Mouse (Mus musculus): ENCODE measurements around the gene Hs3st3b1.

Gene Hs3st3b1

GRCm38 (mm10) chr11:63880296-63880695 is 41.8 kb downstream of the Hs3st3b1 start:
- DNase-seq (ENCODE audit: low spot score): no peak

DNA sequence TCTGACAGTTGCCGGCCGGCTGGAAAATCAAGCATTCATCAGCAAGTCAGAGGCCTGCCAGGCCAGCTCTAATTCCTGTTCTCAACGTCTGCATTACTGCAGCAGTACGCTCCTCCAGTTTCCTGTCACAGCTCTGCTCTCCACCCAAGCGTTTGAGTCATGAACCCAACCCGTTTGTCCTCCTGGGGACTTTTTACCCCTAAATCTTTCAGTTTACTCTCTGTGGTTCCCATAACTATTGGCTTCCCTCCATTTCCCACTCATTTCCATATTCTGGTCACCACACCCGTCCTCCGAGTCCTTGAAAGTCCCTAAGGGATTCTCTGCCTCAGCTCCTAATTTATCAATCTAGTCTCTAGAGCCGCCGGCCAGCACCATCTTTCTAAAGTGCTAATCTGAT is 42.8 kb downstream of the Hs3st3b1 start:
- no peak for DNase-seq (ENCODE audit: low spot score)

GRCm38 (mm10) chr11:63878616-63879015 is 43.5 kb downstream of the Hs3st3b1 start:
- DNase-seq (ENCODE audit: low spot score): no peak

DNA sequence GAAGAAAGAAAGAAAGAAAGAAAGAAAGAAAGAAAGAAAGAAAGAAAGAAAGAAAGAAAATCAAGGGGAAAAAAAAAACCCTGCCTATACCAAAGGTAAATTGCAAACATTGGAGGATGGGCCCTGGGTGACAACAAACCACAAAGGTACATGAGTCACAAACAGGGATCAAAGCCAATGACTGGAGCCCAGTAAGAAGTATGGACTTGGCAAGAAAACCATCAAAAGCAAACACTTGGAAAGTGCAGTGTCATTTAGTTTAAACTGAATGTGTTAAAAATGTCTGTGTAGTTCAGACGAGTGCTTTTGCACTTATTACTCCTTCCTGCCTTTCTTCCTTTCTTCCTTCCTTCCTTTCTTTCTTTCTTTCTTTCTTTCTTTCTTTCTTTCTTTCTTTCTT is 59.3 kb downstream of the Hs3st3b1 start:
- DNase-seq (ENCODE audit: low spot score): no peak

DNA sequence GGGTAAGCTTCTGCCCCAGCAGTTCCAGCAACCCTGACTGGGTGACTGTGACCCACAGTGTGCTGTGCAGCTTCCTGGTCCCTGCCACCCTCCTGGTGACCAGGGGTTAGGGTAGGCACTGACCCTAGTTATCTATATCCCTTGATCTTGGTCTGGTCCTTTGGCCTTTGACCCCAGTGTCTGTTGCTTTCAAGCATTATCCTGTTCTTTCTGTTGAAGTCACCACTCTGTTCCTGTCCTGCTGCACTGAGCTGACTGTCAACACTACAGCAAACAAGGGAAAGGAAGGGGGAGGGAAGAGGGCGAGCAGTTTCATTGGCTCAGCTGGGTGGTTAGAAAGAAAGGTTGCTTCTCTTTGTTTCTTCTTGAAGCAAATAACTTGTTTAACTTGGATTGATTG is 60.1 kb downstream of the Hs3st3b1 start:
- no peak for DNase-seq (ENCODE audit: low spot score)

- no peak for DNase-seq (ENCODE audit: low spot score)
Measured at GRCm38 (mm10) chr11:63851041-63851730, 70.9 kb downstream of the Hs3st3b1 start.

DNA sequence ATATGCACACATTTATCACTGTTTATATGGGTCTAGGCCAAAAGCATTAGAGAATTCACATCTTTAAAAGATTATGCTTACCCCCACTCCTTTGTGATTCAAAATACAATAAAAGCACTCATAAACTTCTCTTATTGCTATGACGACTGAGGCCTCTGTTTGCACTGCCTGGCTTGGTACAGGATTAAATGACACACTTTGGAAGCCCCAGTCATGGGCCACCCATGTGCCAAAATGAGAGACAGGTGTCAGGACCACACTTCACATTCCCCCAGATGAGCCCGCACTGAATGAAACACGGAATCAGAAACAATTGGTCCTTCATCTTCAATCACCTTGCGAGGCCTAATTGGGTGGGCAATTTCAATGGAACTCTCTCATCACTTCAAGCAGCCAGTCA is 71.8 kb downstream of the Hs3st3b1 start:
- DNase-seq (ENCODE audit: low spot score): no peak

DNA sequence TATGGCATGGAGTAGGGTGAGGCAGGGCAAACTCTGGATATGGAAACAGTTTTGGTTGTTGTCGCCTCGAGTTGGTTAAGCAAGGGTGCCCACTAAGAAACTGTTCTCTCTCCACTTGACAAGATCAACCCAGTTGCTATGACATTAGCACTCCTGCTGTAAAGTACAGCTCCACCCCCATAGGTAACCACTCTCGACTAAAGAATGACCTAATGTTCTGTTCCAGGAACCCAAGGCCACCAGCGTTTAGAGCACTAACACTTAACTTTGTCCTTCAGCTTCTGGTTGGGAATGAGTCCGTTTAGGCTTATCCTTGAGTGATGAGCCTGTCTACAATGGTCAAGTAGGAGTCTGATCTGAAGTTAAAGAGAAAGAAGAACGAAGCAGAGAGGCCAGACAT is 76.7 kb downstream of the Hs3st3b1 start:
- DNase-seq (ENCODE audit: low spot score): no peak

- no peak for DNase-seq (ENCODE audit: low spot score)
Measured at GRCm38 (mm10) chr11:63844701-63845100, 77.4 kb downstream of the Hs3st3b1 start.

DNA sequence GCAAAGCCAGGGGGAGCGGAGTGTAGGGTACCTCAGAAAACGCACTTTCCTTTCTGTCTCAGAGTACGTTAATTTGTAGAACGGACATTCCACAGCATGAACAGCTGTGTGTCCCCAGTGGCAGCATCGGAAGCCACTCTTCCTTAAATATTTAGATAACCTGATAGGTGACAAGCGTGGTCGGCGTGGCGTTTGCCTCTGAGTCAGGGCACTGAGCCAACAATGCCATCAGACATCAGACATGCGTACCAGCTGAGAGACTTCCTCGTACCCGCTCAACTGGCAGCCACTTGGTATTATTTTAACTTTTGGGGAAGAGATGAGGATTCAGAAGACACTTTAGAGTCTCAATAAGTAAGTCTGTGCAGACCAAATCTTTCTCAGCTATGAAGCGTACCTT is 84.6 kb downstream of the Hs3st3b1 start:
- DNase-seq (ENCODE audit: low spot score): no peak

Data from layer of hippocampus, adult 9-10 months (tissue).